10 mouse cellular contexts compared by ENCODE assay signal in the genomic region with DNA sequence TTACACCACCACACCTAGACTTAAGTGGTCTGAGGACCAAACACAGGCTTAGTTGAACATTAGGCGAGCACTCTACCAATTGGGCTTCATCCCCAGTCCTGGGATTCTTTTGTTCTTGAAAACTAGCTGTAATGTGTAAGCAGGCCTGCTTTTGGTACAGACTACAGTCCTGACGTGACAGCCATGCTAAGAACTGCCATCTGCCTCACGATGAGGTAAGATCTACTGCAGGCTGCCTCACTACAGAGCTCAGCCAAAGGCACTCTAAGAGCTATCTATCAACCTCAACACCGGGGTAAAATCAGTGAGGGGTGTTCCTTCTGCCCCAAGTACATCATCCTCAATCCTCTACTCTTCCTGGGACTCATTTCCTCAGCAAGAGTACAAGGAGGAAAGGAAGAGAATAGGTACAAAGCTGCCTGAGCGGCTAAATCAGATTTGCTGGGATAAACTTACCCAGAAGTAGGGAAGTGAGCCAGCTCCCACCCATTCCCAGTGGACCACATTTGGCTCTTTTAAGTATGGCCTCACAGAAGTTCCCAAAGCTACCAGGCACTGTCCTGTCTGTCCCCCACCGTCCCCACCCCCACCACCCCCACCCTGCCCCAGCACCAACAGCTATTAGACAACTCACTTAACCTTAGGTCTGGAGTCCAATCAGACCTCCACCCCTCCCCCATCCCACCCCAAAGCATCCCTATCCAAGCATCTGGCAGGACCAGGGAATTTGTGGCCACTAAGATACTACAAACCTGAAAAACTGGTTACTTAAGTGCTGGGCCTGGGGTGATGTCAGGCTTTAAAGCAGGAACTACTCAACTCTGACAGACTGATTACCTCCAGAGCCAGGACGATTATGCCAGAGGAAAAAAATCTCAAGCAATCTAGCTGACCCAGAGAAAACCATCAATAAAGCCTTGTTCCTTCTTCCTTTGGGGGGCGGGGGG. TPM values are rescaled to one million over a fixed set of nuclear protein-coding genes. Genes with fewer than 3 reads are reported as not detected.
DNase-seq lines count a peak whose midpoint lies in the region; ATAC-seq and TF ChIP-seq lines count a peak whose summit lies in the region.
"Had no signal": no experiment of that assay in that cellular context is flagged by ENCODE, and none has a peak within 500 bp of the region (broad histone marks: within the 10 kb centered on the region; RNA-seq: fewer than 3 reads in every experiment).

No protein-coding gene starts in this region.

- TF ChIP-seq EP300 in lung, postnatal 0 days (IDR thresholded peaks at IDR 0.05): peak; percentile 83

- 0 out of 2 replicates have a peak, but pooled peaks have one; percentile 12 for ATAC-seq in embryonic facial prominence, embryonic 11.5 days (replicated peaks; ENCODE audit: insufficient number of reproducible peaks, low FRiP score, low TSS enrichment, low read depth)
- peak; percentile 81 for ATAC-seq in intestine, embryonic 15.5 days
- peak; percentile 84 for ATAC-seq in lung, postnatal 0 days
- ATAC-seq in liver, embryonic 11.5 days (replicated peaks; ENCODE audit: low FRiP score): no peak

- no peaks in the 10 kb centered on the region; the same call in 1 of the 2 replicates for H3K36me3 ChIP-seq in embryonic facial prominence, embryonic 11.5 days (replicated peaks; ENCODE audit: control insufficient read depth, insufficient read depth, low read depth, low read length)
- H3K36me3 ChIP-seq in intestine, embryonic 15.5 days: peaks cover 13% of the 10 kb centered on the region
- H3K36me3 ChIP-seq in lung, postnatal 0 days (ENCODE audit: insufficient read depth, low read length): no peaks in the 10 kb centered on the region
- peaks cover 12% of the 10 kb centered on the region for H3K36me3 ChIP-seq in liver, embryonic 11.5 days (ENCODE audit: control insufficient read depth, insufficient read depth, low read length)

- H3K9ac ChIP-seq in embryonic facial prominence, embryonic 11.5 days (replicated peaks; ENCODE audit: low read length): no peak overlapping the region
- no peak overlapping the region for H3K9ac ChIP-seq in intestine, embryonic 15.5 days
- H3K9ac ChIP-seq in lung, postnatal 0 days (replicated peaks; ENCODE audit: low read depth): no peak overlapping the region
- no peak overlapping the region for H3K9ac ChIP-seq in liver, embryonic 11.5 days (ENCODE audit: low read depth, low read length)
- H3K9ac ChIP-seq: liver, embryonic 14.5 days had no signal

- no peaks in the 10 kb centered on the region for H3K9me3 ChIP-seq in embryonic facial prominence, embryonic 11.5 days (replicated peaks; ENCODE audit: control insufficient read depth, low read length)
- no peaks in the 10 kb centered on the region for H3K9me3 ChIP-seq in intestine, embryonic 15.5 days
- no peaks in the 10 kb centered on the region for H3K9me3 ChIP-seq in lung, postnatal 0 days (ENCODE audit: low read length)
- no peaks in the 10 kb centered on the region for H3K9me3 ChIP-seq in liver, embryonic 11.5 days (ENCODE audit: control insufficient read depth, low read length)

- H3K4me2 ChIP-seq in embryonic facial prominence, embryonic 11.5 days (ENCODE audit: low read depth, low read length): no peak overlapping the region
- H3K4me2 ChIP-seq in intestine, embryonic 15.5 days (replicated peaks): 0 out of 2 replicates have a peak overlapping the region, but pooled peaks have one; percentile 7
- peak overlapping the region; percentile 31; the same call in 1 of the 2 replicates for H3K4me2 ChIP-seq in lung, postnatal 0 days (replicated peaks; ENCODE audit: low read depth, low read length)
- no peak overlapping the region for H3K4me2 ChIP-seq in liver, embryonic 11.5 days

- H3K4me1 ChIP-seq in embryonic facial prominence, embryonic 11.5 days (ENCODE audit: control insufficient read depth, insufficient read depth, low read length): peaks cover 17% of the 10 kb centered on the region
- H3K4me1 ChIP-seq in intestine, embryonic 15.5 days (replicated peaks): peaks cover 51% of the 10 kb centered on the region
- H3K4me1 ChIP-seq in lung, postnatal 0 days (ENCODE audit: insufficient read depth, low read depth, low read length): peaks cover 29% of the 10 kb centered on the region
- H3K4me1 ChIP-seq in liver, embryonic 11.5 days (replicated peaks; ENCODE audit: control insufficient read depth, insufficient read depth, low read length): peaks cover 54% of the 10 kb centered on the region

- DNase-seq in layer of hippocampus, adult 9-11 months: peak; percentile 45
- DNase-seq in layer of hippocampus, postnatal 14 days (ENCODE audit: low spot score in 2 of 2): no peak
- DNase-seq in embryonic facial prominence, embryonic 11.5 days (ENCODE audit: low spot score): peak; percentile 74
- DNase-seq in lung, postnatal 0 days (ENCODE audit: low spot score): peak; percentile 88
- no peak for DNase-seq in thymus, postnatal 14 days
- no peak for DNase-seq in liver, embryonic 11.5 days (ENCODE audit: low spot score)
- no peak for DNase-seq in frontal cortex, adult 2 months (ENCODE audit: extremely low spot score in 1 of 2, low spot score in 1 of 2)
- DNase-seq: right cerebral cortex, adult 18-20 months had no signal

- TF ChIP-seq CTCF in lung, postnatal 0 days (IDR thresholded peaks at IDR 0.05): no peak

- WGBS in embryonic facial prominence, embryonic 11.5 days: 33% methylated on average over 8 of the region's 8 CpGs
- WGBS in intestine, embryonic 15.5 days: 17% methylated on average over 8 of the region's 8 CpGs
- 17% methylated on average over 7 of the region's 8 CpGs for WGBS in lung, postnatal 0 days
- 44% methylated on average over 8 of the region's 8 CpGs for WGBS in liver, embryonic 11.5 days

- H3K27ac ChIP-seq in embryonic facial prominence, embryonic 11.5 days (replicated peaks; ENCODE audit: low read depth, low read length): 0 out of 2 replicates have a peak overlapping the region, but pooled peaks have one; percentile 53
- peak overlapping the region; percentile 20 for H3K27ac ChIP-seq in intestine, embryonic 15.5 days
- H3K27ac ChIP-seq in lung, postnatal 0 days (ENCODE audit: low read length): peak overlapping the region; percentile 89
- no peak overlapping the region for H3K27ac ChIP-seq in liver, embryonic 11.5 days (ENCODE audit: low read depth, low read length)
- H3K27ac ChIP-seq: liver, embryonic 14.5 days had no signal

- H3K27me3 ChIP-seq in embryonic facial prominence, embryonic 11.5 days (ENCODE audit: control insufficient read depth, insufficient read depth, low read length): no peaks in the 10 kb centered on the region
- no peaks in the 10 kb centered on the region for H3K27me3 ChIP-seq in intestine, embryonic 15.5 days (replicated peaks)
- no peaks in the 10 kb centered on the region for H3K27me3 ChIP-seq in lung, postnatal 0 days (replicated peaks; ENCODE audit: insufficient read depth, low read length)
- H3K27me3 ChIP-seq in liver, embryonic 11.5 days (replicated peaks; ENCODE audit: control insufficient read depth, insufficient read depth, low read length): no peaks in the 10 kb centered on the region

- no peak overlapping the region for H3K4me3 ChIP-seq in embryonic facial prominence, embryonic 11.5 days (ENCODE audit: low read depth, low read length)
- H3K4me3 ChIP-seq in intestine, embryonic 15.5 days (replicated peaks): no peak overlapping the region
- H3K4me3 ChIP-seq in lung, postnatal 0 days (ENCODE audit: low read depth, low read length): no peak overlapping the region
- H3K4me3 ChIP-seq in liver, embryonic 11.5 days (ENCODE audit: low read depth, low read length): no peak overlapping the region

RNA-seq across cellular contexts. Expression of a gene that starts 19.8 kb away (rescaled TPM):
- total RNA-seq in layer of hippocampus, postnatal 14 days (2021): 10 to 100 TPM; 28.1 TPM
- 19.4 and 19.6 TPM in 2 replicates for polyA plus RNA-seq in embryonic facial prominence, embryonic 11.5 days (2014; fragmentation: Nextera tagmentation; extraction: Ambion mirVana)
- 37.5 and 38.9 TPM in 2 replicates for polyA plus RNA-seq in intestine, embryonic 15.5 days (2015; fragmentation: Nextera tagmentation; extraction: Ambion mirVana)
- 26.7 and 27.9 TPM in 2 replicates for polyA plus RNA-seq in lung, postnatal 0 days (2015; fragmentation: Nextera tagmentation; extraction: Ambion mirVana)
- 41.8 and 43.7 TPM in 2 replicates for polyA plus RNA-seq in liver, embryonic 11.5 days (2014; fragmentation: Nextera tagmentation; extraction: Ambion mirVana)
- polyA plus RNA-seq in frontal cortex, adult 2 months (2012; rRNA removed): 12.7 and 14.8 TPM in 2 replicates

Comparison
In these comparisons a context has a peak if more than half of its experiments do, and no peak if none do; other contexts are left out.
1. DNase-seq: peak in layer of hippocampus, adult 9-11 months (single experiment), embryonic facial prominence, embryonic 11.5 days (single experiment) and lung, postnatal 0 days (single experiment); none in layer of hippocampus, postnatal 14 days (0 of 2), thymus, postnatal 14 days (single experiment), liver, embryonic 11.5 days (single experiment) and frontal cortex, adult 2 months (0 of 2).
2. H3K4me2 ChIP-seq: peak in intestine, embryonic 15.5 days (single experiment) and lung, postnatal 0 days (single experiment); none in embryonic facial prominence, embryonic 11.5 days (single experiment) and liver, embryonic 11.5 days (single experiment).